Mouse (Mus musculus) frontal cortex, postnatal 25 days (tissue): Measurements from ENCODE around the gene Nde1.
"Not testable (repeated sequence)": the region's sequence is repeated elsewhere in the genome, so short reads cannot be mapped to it uniquely, and the experiment has no call there.

Experiments used
- DNase-seq, 2 experiments: peaks; one replicate each; pipeline ENCODE4 v3.0.0; 2022; ENCODE audit warnings: low spot score in 2 of 2

Gene Nde1

DNA sequence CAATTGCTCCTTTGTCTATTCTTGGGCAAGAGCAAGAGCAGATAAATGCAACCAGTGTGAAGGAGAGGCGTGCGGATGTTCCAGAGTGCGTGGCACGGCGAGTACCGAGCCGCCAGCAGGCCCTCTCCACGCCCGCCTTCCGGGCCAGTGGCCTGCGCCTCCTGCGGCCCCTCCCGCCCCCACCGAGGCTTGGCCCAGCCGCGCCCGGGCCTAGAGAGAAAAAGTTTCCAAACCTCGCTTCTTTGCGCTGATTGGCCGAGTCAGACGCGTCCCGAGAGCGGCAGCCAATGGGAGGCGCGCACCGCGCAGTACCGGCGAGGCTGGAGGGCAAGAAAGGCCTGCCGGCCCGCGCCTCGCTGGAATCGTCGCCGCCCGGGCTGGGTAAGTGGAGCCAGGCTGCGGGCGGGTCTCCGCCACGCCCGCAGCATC lies at the start of gene Nde1, which contains the start of gene Marf1:
Nde1 (plus strand) TSS at position 288 of the 429 bp plus-strand sequence.
Marf1 (minus strand) TSS at position 364 of the 429 bp plus-strand sequence.
- peak; percentile 57 to 60 for DNase-seq

DNA sequence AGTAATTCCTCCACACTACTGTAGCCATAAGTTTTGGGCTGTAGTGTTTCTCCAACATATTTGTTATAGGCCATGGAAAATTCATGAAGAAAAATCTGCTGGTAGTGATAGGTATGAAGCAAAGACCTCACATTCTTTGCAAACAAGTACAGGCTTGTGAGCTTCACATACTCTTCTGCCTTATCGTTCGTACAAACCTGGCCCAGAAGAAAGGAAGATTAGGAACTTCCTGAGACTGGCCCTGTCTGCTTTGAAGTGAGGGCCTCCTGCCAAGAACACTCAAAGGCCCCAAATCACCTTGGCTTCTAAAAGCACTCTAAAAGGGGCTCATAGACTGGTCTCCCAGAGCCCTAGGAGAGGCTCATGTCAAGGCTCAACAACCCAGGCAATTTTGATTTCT lies 45.8 kb upstream of the Nde1 start:
- no peak for DNase-seq

GRCm38 (mm10) chr16:14120941-14121340 lies 42.1 kb upstream of the Nde1 start:
- no peak for DNase-seq

DNA sequence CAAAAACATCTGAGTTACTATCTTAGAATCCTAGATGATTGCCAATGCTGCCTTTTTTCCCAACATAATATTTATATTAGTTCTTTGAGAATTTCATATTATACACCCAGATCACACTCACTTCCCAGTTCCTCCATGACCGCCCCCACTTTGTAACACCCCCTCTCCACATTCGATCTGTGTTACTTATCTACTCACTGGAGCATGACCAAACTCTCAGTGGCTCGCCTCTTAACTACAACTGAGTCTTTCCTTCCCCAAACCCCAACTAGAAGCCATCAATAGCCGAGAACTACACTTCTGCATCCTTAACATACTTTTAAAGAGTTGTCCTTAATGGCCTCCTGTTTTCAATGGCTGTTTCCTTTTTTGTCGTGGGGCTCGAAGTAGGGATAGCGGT lies 41.5 kb upstream of the Nde1 start:
- DNase-seq: no peak

DNA sequence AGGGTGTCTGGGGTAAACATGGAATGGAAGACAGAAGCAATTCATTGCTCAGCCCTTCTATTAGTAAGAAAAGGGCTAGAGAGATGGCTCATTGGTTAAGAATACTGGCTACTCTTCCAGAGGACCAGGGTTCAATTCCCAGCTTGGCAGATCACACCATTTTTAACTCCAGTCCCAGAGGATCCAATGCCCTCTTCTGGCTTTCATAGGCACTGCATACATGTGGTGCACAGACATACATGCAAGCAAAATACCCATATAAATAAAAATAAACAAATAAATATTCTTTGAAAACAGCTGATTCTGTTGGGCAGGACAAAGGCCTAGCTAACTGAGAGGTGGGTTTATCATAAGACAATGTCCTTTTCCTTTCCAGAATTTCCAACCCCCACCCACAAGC lies 40.5 kb upstream of the Nde1 start:
- DNase-seq: no peak

DNA sequence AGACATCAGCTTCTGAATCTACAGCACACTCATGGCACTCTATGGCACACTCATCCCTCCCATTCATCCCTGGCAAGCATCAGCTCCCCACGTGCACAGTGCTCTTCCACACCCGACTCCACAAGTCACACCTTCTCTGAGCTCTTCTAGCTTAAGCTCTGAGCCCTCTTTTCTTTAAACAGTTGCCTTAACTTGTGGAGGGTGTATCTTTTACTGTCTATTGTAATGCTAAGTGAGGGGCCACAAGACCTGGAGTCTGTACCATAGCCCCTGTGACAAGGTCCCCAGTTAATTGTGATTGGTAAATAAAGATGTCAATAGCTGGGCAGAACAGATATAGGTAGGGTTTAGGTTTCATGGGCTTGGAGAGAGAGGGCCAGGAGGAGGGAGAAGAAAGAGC lies 39.2 kb upstream of the Nde1 start:
- no peak for DNase-seq

DNA sequence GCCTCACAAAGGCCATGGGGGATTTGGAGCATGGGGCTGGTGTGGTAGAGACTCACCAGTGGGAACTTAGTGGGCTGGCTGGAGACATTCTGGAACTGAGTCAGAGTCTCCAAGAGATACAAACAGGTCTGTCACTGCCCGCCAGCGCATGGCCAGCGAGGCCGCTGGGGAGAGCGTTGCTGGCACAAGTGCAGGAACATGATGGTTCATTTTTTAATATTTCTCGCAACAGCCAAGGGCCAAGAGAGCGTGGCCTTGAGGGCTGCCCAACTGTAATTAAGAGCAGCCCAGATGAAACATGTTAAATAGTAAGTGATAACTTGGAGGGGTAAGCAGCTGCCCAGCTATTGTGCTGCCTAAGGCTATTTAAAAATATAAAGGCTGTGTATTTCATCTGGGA lies 38.4 kb upstream of the Nde1 start:
- no peak for DNase-seq

DNA sequence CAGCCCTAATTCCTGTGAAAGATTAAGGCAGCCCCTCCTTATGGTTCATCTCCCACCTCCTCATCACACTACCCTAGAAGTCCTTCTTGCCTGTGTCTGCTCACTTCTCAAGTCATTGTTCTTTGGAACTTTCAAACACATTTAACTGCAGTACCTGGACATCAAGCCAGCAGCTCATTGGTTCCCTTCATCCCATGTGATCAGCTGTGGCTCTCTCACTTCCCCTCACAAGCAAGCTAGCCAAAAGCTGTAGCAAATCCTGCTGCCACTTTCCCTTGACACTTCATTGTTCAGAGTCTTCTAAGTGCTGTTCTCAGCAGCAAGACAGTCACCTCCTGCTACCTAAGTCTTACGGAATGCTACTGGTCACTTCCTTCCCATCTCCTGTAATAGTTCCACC lies 37.8 kb upstream of the Nde1 start:
- no peak for DNase-seq

DNA sequence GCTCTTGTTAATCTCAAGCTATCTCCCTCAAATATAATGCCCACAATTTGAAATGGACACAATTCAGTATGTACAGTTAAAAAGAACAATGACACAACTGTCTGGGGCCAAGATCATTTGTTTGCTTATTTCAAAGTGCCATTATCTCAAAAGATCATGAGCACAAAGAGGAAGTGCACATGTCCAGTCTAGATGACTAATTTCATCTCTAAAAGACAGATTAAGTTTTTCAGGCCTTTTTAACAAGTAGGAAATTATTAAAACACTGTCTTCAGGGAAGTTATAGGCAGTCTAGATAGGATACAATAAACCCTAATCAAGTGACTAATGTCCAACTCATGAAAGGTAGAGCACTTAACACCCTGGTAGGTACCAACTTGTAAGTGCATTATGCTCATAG lies 34.1 kb upstream of the Nde1 start:
- DNase-seq: no peak

- DNase-seq: no peak
These were observed 32.3 kb upstream of the Nde1 start for GRCm38 (mm10) chr16:14130796-14131195.

DNA sequence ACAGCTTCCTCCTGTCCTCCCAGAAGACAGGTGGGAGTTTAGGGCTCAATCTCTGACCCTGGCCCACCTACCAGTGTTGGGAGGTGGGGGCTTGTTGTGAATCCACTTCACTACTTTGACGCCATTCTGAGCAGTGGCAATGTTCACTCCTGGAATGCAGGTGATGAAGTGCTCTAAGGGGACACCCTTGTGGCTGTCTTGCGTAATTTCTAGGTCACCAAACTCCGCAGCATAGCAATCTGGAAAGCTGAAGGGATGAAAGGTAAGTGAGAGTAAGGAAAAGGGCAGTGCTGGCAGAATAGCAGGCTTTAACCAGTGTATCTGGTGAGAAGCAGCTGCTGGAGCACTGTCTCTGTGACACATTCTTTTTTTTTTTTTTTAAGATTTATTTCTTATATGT lies 31.7 kb upstream of the Nde1 start:
- no peak for DNase-seq

GRCm38 (mm10) chr16:14131838-14132237 lies 31.2 kb upstream of the Nde1 start:
- DNase-seq: no peak

GRCm38 (mm10) chr16:14135014-14135413 lies 28.1 kb upstream of the Nde1 start:
- DNase-seq: no peak

DNA sequence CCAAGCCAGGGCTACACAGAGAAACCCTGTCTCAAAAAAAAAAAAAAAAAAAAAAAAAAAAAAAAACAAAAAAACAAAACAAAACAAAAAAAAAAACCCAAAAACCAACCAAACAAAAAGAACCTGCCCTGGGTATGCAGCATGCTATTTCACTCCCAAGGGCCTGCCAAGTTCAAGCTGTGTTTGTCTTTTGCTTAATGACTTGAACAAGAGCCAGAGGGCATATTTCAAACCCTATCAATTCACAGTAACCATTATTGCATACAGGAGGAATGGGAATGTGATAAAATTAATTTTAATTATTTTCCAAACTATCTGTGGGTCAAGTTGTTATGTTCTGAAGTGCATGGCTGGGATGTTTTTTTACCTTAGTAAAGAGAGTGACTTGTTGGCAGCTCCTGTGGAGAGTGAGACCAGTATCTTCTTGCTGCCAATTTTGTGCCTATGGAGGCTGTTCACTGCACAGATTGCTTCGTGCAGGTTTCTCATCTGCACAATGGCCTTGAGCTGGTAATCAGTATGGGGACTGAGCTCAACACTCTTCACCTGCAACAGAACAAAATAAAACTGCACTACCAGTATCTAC lies 25.0 kb upstream of the Nde1 start:
- no peak for DNase-seq

- no peak for DNase-seq
These were observed 24.0 kb upstream of the Nde1 start for GRCm38 (mm10) chr16:14139106-14139505.

DNA sequence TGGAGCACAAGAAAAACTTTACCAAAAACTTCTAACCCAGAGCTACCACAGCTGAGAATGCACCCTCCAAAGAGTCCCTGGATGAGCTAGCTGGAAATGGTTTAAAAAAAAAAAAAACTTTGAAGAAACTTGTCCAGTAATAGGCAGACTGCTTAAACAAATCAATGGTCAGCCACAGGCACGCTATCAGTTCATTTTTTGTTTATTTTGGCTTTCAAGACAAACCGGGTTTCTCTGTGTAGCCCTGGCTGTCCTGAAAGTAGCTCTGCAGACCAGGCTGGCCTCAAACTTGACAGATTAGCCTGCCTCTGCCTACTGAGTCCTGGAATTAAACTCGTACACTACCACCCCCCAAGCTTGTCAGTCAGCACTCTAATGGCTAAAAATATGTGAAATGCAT lies 19.8 kb upstream of the Nde1 start:
- DNase-seq: no peak

- DNase-seq: no peak
These were observed 15.4 kb upstream of the Nde1 start for GRCm38 (mm10) chr16:14147712-14148111.

DNA sequence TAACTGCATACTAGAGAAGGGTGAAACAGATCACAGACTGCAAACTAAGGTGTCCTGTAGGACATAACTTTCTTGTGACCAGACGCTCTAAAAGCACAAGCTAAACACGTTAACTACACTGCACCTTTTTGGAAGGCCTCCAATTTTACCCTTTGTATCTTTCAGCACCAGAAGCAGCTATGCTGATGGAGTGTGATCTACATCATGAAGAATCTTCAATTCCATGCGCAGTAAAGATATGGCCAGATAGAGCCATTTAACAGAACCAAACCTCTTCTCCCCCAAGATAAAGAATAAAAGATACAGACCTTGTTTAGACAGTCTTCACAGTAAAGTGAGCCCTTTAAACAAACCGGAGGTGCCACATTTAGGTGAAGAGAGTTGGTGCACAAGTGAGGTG lies 11.4 kb upstream of the Nde1 start:
- DNase-seq: no peak

- not testable (repeated sequence) for DNase-seq
These were observed 7.4 kb upstream of the Nde1 start for GRCm38 (mm10) chr16:14155638-14156037.

DNA sequence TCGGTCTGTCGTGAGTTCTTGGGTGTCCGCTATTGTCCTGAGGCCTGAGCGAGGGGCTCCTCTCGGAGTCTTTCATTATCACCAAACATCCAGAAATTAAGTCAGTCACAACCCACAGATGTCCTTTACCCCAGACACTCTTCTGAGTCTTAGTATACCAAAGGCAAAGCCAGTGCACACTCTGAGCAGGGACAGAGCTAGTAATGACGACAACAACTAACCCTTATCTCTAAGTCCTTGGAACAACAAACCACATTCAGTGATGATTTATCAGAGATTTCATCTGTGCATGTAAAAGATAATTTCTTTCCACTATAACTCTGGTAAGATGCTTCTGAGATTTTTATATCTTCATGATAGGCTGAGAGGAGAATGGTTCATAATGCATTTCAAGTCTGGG lies 6.8 kb upstream of the Nde1 start:
- no peak for DNase-seq

- no peak for DNase-seq
These were observed 4.5 kb upstream of the Nde1 start for GRCm38 (mm10) chr16:14158536-14158935.

- DNase-seq: peak; percentile 93 to 94
These were observed 3.9 kb upstream of the Nde1 start for GRCm38 (mm10) chr16:14158936-14159745.

- DNase-seq: peak; percentile 42 to 70
These were observed 3.3 kb upstream of the Nde1 start for GRCm38 (mm10) chr16:14159746-14160131.
